Mouse (Mus musculus) CH12.LX (cell line): Measurements from ENCODE around the gene Atp13a5. TPM values are rescaled to one million over a fixed set of nuclear protein-coding genes. Genes with fewer than 3 reads are reported as not detected.

ENCODE experiments used
- DNase-seq: peaks from one replicate; pipeline ENCODE4 v3.0.0-alpha.2; 2013; ENCODE audit errors: extremely low read depth
- H3K27ac ChIP-seq: 2 replicates; pipeline ENCODE4 v1.5.1; 2012; ENCODE audit warnings: low read depth, mild to moderate bottlenecking, control low read depth, moderate library complexity; ENCODE audit not compliant: insufficient read depth
- H3K27me3 ChIP-seq: replicated peaks from 2 replicates; pipeline ENCODE3; 2012; ENCODE audit warnings: inconsistent platforms
- H3K36me3 ChIP-seq, 2 experiments: replicated peaks in 1 of 2; 2 replicates each; pipeline versions ENCODE3 to v1.6.1; 2012; ENCODE audit warnings: inconsistent platforms in 1 of 2, low read length in 1 of 2, mild to moderate bottlenecking in 1 of 2, mixed read lengths in 1 of 2, moderate library complexity in 1 of 2; ENCODE audit not compliant: control insufficient read depth in 1 of 2, insufficient read depth in 1 of 2
- H3K4me1 ChIP-seq, 2 experiments: 2 replicates each; pipeline ENCODE4 v1.6.1; 2012; ENCODE audit warnings: inconsistent platforms in 1 of 2, moderate library complexity in 1 of 2; ENCODE audit not compliant: insufficient read depth in 2 of 2, control insufficient read depth in 1 of 2
- H3K4me2 ChIP-seq: 2 replicates; pipeline ENCODE4 v1.6.1; 2012; ENCODE audit warnings: low read depth, mild to moderate bottlenecking, control low read depth; ENCODE audit not compliant: poor library complexity, insufficient read depth, severe bottlenecking
- H3K4me3 ChIP-seq, 3 experiments: fragments of 150-350 bp in 1 of 3; sonication (generic) in 1 of 3; replicated peaks in 1 of 3; 2 replicates each; pipeline versions ENCODE3 to v1.5.1; 2011 to 2012; ENCODE audit warnings: low read depth in 2 of 3, low read length in 2 of 3, mild to moderate bottlenecking in 2 of 3, moderate library complexity in 2 of 3, control low read depth in 1 of 3, improper control_type of control experiment in 1 of 3, inconsistent platforms in 1 of 3, mixed read lengths in 1 of 3; ENCODE audit not compliant: poor library complexity in 1 of 3
- H3K79me2 ChIP-seq: replicated peaks from 2 replicates; pipeline ENCODE4 v1.6.1; 2012; ENCODE audit warnings: mild to moderate bottlenecking, moderate library complexity; ENCODE audit not compliant: control insufficient read depth, poor library complexity, insufficient read depth, severe bottlenecking; ENCODE audit errors: extremely low read depth
- H3K9ac ChIP-seq: 2 replicates; pipeline ENCODE4 v1.6.1; 2012; ENCODE audit warnings: low read depth, mild to moderate bottlenecking, control low read depth, moderate library complexity; ENCODE audit not compliant: insufficient read depth
- H3K9me3 ChIP-seq: replicated peaks from 2 replicates; pipeline ENCODE3; 2012; ENCODE audit warnings: low read length, inconsistent platforms, mixed read lengths
- BHLHE40 ChIP-seq: IDR thresholded peaks from 2 replicates; pipeline ENCODE4 v1.6.1; 2011; ENCODE audit warnings: mild to moderate bottlenecking, low read depth, low read length, improper control_type of control experiment
- CHD2 ChIP-seq: IDR thresholded peaks from 2 replicates; pipeline ENCODE4 v1.6.1; 2011; ENCODE audit warnings: low read length, improper control_type of control experiment
- CTCF ChIP-seq, 2 experiments: IDR thresholded peaks in 1 of 2; conservative IDR thresholded peaks in 1 of 2; 2 replicates each; pipeline ENCODE4 v1.5.1; 2011 to 2012; ENCODE audit warnings: low read depth in 2 of 2, low read length in 2 of 2, improper control_type of control experiment in 1 of 2, inconsistent platforms in 1 of 2, mild to moderate bottlenecking in 1 of 2, moderate library complexity in 1 of 2
- E2F4 ChIP-seq: IDR thresholded peaks from 2 replicates; pipeline ENCODE4 v1.6.1; 2011; ENCODE audit warnings: low read depth, low read length, improper control_type of control experiment; ENCODE audit not compliant: insufficient replicate concordance
- JUN ChIP-seq: IDR thresholded peaks from 2 replicates; pipeline ENCODE4 v1.6.1; 2011; ENCODE audit warnings: low read depth, mild to moderate bottlenecking, low read length, improper control_type of control experiment, moderate library complexity; ENCODE audit not compliant: insufficient read depth
- MAFK ChIP-seq: IDR thresholded peaks from 2 replicates; pipeline ENCODE4 v1.6.1; 2011; ENCODE audit warnings: low read length, improper control_type of control experiment; ENCODE audit not compliant: insufficient replicate concordance
- MXI1 ChIP-seq: IDR thresholded peaks from 2 replicates; pipeline ENCODE4 v1.6.1; 2011; ENCODE audit warnings: mild to moderate bottlenecking, low read depth, low read length, improper control_type of control experiment
- MYC ChIP-seq: IDR thresholded peaks from 2 replicates; pipeline ENCODE4 v1.6.1; 2011; ENCODE audit warnings: low read depth, mild to moderate bottlenecking, improper control_type of control experiment, low read length
- POLR2A ChIP-seq: IDR thresholded peaks from 2 replicates; pipeline ENCODE4 v1.6.1; 2011; ENCODE audit warnings: low read depth, mild to moderate bottlenecking, improper control_type of control experiment, low read length
- RAD21 ChIP-seq: IDR thresholded peaks from 2 replicates; pipeline ENCODE4 v1.6.1; 2011; ENCODE audit warnings: low read depth, mild to moderate bottlenecking, low read length, improper control_type of control experiment, moderate library complexity
- TCF12 ChIP-seq: IDR thresholded peaks from 2 replicates; pipeline ENCODE4 v1.6.1; 2014; ENCODE audit warnings: low read depth, mild to moderate bottlenecking, inconsistent platforms, low read length, improper control_type of control experiment
- USF2 ChIP-seq: conservative IDR thresholded peaks from 2 replicates; pipeline ENCODE4 v1.6.1; 2011; ENCODE audit warnings: low read depth, low read length, improper control_type of control experiment
- ZKSCAN1 ChIP-seq: IDR thresholded peaks from 2 replicates; pipeline ENCODE4 v1.6.1; 2012; ENCODE audit warnings: low read depth, inconsistent platforms, low read length, improper control_type of control experiment, borderline replicate concordance
- dilution Hi-C: fragments of 300-500 bp; cut with MboI; formaldehyde crosslinking; loops from 2 replicates; pipeline ENCODE4 v1.14.3; 2020; ENCODE audit warnings: low sequenced_read_pairs; ENCODE audit not compliant: extremely low pct_unique_long_range_greater_than_20kb, extremely low pct_ligation_motif_present
- in situ Hi-C: fragments of 300-500 bp; cut with MboI; formaldehyde crosslinking; loops from 3 replicates; pipeline ENCODE4 v1.14.3; 2019; ENCODE audit warnings: low sequenced_read_pairs, low pct_ligation_motif_present, low pct_unique_long_range_greater_than_20kb, mixed read lengths
- polyA plus RNA-seq: library from polyadenylated mRNA; unstranded; fragments of >175 nt; gene quantifications from 2 replicates; pipeline ENCODE4 v1.2.1, GENCODE M21; 2012; ENCODE audit warnings: low read depth; ENCODE audit not compliant: insufficient read length
- total RNA-seq, 2 experiments: library from RNA; depleted of rRNA; stranded (reverse); fragments of 300-350 nt in 1 of 2; fragments of >200 nt in 1 of 2; gene quantifications; 2 replicates each; pipeline ENCODE4 v1.2.3; 2012 to 2014

Gene Atp13a5
- total and polyA plus RNA-seq, 3 experiments, result not detected

- no peak for DNase-seq
- Histone ChIP-seq H3K79me2 (no peaks in the 10 kb centered on the region), H3K36me3 (no peaks in the 10 kb centered on the region), H3K27ac (no peak overlapping the region), H3K4me2 (no peak overlapping the region), H3K27me3 (no peaks in the 10 kb centered on the region), H3K4me1 (no peaks in the 10 kb centered on the region), H3K9ac (no peak overlapping the region), H3K9me3 (peaks cover 75% of the 10 kb centered on the region), H3K4me3 (no peak overlapping the region)
- no peak for TF ChIP-seq MYC
- no peak for TF ChIP-seq MXI1
- no peak for TF ChIP-seq CTCF (conservative IDR thresholded peaks at IDR 0.05 in 1 of 2, IDR thresholded peaks at IDR 0.05 in 1 of 2; ENCODE audit: low read depth in 2 of 2, low read length in 2 of 2)
- TF ChIP-seq RAD21, result no peak
- TF ChIP-seq BHLHE40, result no peak
- no peak for TF ChIP-seq CHD2
- TF ChIP-seq E2F4, result no peak
- no peak for TF ChIP-seq JUN
- TF ChIP-seq ZKSCAN1, result no peak
- no peak for TF ChIP-seq MAFK
- no peak for TF ChIP-seq TCF12
- no peak for TF ChIP-seq POLR2A
- dilution Hi-C loops, result no loop called here
- in situ Hi-C loops, result no loop called here
Observed at GRCm38 (mm10) chr16:29193981-29194380, 184.6 kb downstream of the Atp13a5 start.

- Histone ChIP-seq H3K4me2 (no peak overlapping the region), H3K79me2 (no peaks in the 10 kb centered on the region), H3K4me3 (no peak overlapping the region), H3K36me3 (no peaks in the 10 kb centered on the region), H3K27ac (no peak overlapping the region), H3K9ac (no peak overlapping the region), H3K4me1 (no peaks in the 10 kb centered on the region), H3K27me3 (no peaks in the 10 kb centered on the region), H3K9me3 (peaks cover 65% of the 10 kb centered on the region)
- TF ChIP-seq USF2, result no peak
- in situ Hi-C loops (no loop called here), dilution Hi-C loops (no loop called here)
- no peak for DNase-seq
Observed at GRCm38 (mm10) chr16:29192911-29193310, 185.6 kb downstream of the Atp13a5 start.

Other genes with a start within 250 kb of the Atp13a5 start
- gene Hrasls, start 169.0 kb downstream of the Atp13a5 start, total RNA-seq (2012; rRNA removed), result not detected in 2 replicates
- gene Hrasls, start 169.0 kb downstream of the Atp13a5 start, total RNA-seq (2014; rRNA removed), result not detected in 2 replicates
- gene Hrasls, start 169.0 kb downstream of the Atp13a5 start, polyA plus RNA-seq, result not detected in 2 replicates
- not detected in 2 replicates for gene Atp13a4, start 166.1 kb upstream of the Atp13a5 start, total RNA-seq (2012; rRNA removed)
- not detected in 2 replicates for gene Atp13a4, start 166.1 kb upstream of the Atp13a5 start, total RNA-seq (2014; rRNA removed)
- not detected in 2 replicates for gene Atp13a4, start 166.1 kb upstream of the Atp13a5 start, polyA plus RNA-seq
- gene Opa1, start 200.6 kb upstream of the Atp13a5 start, total RNA-seq (2012; rRNA removed), result 42.0 and 46.4 TPM in 2 replicates
- gene Opa1, start 200.6 kb upstream of the Atp13a5 start, total RNA-seq (2014; rRNA removed), result 49.9 and 56.1 TPM in 2 replicates
- gene Opa1, start 200.6 kb upstream of the Atp13a5 start, polyA plus RNA-seq, result 54.4 and 57.3 TPM in 2 replicates